Mouse (Mus musculus) stomach, embryonic 15.5 days (tissue): ENCODE measurements around the gene Slc12a5. TPM values are rescaled to one million over a fixed set of nuclear protein-coding genes. Genes with fewer than 3 reads are reported as not detected.
A peak's percentile ranks its signal among the peaks of the same experiment; 100 is the strongest.

Experiments used
- ATAC-seq: fragments of 200-750 bp; cut with Nextera tagmentation; 2 replicates; pipeline ENCODE4 v1.8.0; 2017; ENCODE audit warnings: low read depth, moderate number of reproducible peaks, moderate TSS enrichment; ENCODE audit not compliant: insufficient read depth, low FRiP score
- H3K27ac ChIP-seq: fragments of 300-500 bp; sonication (generic); 2 replicates; pipeline ENCODE4 v1.5.1; 2015; ENCODE audit warnings: mild to moderate bottlenecking, inconsistent platforms
- H3K27me3 ChIP-seq: fragments of 300-500 bp; sonication (generic); replicated peaks from 2 replicates; pipeline ENCODE4 v1.6.1; 2015; ENCODE audit warnings: inconsistent platforms
- H3K36me3 ChIP-seq: fragments of 300-500 bp; sonication (generic); 2 replicates; pipeline ENCODE4 v1.6.1; 2015; ENCODE audit warnings: inconsistent platforms
- H3K4me1 ChIP-seq: fragments of 300-500 bp; sonication (generic); 2 replicates; pipeline ENCODE4 v1.6.1; 2015; ENCODE audit warnings: inconsistent platforms
- H3K4me2 ChIP-seq: fragments of 300-500 bp; sonication (generic); 2 replicates; pipeline ENCODE4 v1.6.1; 2015; ENCODE audit warnings: mild to moderate bottlenecking, inconsistent platforms
- H3K4me3 ChIP-seq: fragments of 300-500 bp; sonication (generic); replicated peaks from 2 replicates; pipeline ENCODE4 v1.5.1; 2015; ENCODE audit warnings: inconsistent platforms
- H3K9ac ChIP-seq: fragments of 300-500 bp; sonication (generic); 2 replicates; pipeline ENCODE4 v1.6.1; 2015; ENCODE audit warnings: inconsistent platforms
- H3K9me3 ChIP-seq: fragments of 300-500 bp; sonication (generic); 2 replicates; pipeline ENCODE4 v1.6.1; 2016; ENCODE audit warnings: inconsistent platforms
- WGBS: fragments of 180-500 bp; shearing (Covaris S2); methylation state at CpG from one replicate; pipeline ENCODE4 v1.1.7; 2015; 5-methylcytosine and 5-hydroxymethylcytosine counted together
- polyA plus RNA-seq: library from polyadenylated mRNA; unstranded; fragments of >200 nt; fragmentation: Nextera tagmentation; extraction: Ambion mirVana; gene quantifications from 2 replicates; pipeline ENCODE4 v1.2.1, GENCODE M21; 2015

Slc12a5 gene
- polyA plus RNA-seq, 1 experiment from 2014 or later: 1.4 TPM

GRCm38 (mm10) chr2:164924100-164924857 is 36.3 kb upstream of the Slc12a5 start:
- H3K9ac ChIP-seq: no peak overlapping the region
- H3K4me3 ChIP-seq: no peak overlapping the region
- 30% methylated on average over 11 of the region's 11 CpGs for WGBS
- ATAC-seq: 0 out of 2 replicates have a peak, but pooled peaks have one; percentile 20
- no peaks in the 10 kb centered on the region for H3K36me3 ChIP-seq
- H3K9me3 ChIP-seq: no peaks in the 10 kb centered on the region
- no peak overlapping the region for H3K27ac ChIP-seq
- no peaks in the 10 kb centered on the region; the same call in 1 of the 2 replicates for H3K27me3 ChIP-seq
- 0 out of 2 replicates have a peak, but pooled peaks cover 2% of the 10 kb centered on the region for H3K4me1 ChIP-seq
- no peak overlapping the region for H3K4me2 ChIP-seq

- H3K9ac ChIP-seq: no peak overlapping the region
- no peak overlapping the region for H3K4me3 ChIP-seq
- H3K4me1 ChIP-seq: peaks cover 8% of the 10 kb centered on the region; the same call in 1 of the 2 replicates
- H3K36me3 ChIP-seq: no peaks in the 10 kb centered on the region
- peak; percentile 69; the same call in 1 of the 2 replicates for ATAC-seq
- no peak overlapping the region for H3K4me2 ChIP-seq
- 34% methylated on average over 11 of the region's 11 CpGs for WGBS
- peak overlapping the region; percentile 65 for H3K27ac ChIP-seq
- H3K9me3 ChIP-seq: no peaks in the 10 kb centered on the region
- H3K27me3 ChIP-seq: no peaks in the 10 kb centered on the region; the same call in none of the 2 replicates
Observed at GRCm38 (mm10) chr2:164930706-164931581, 29.7 kb upstream of the Slc12a5 start.

- H3K9ac ChIP-seq: no peak overlapping the region
- no peaks in the 10 kb centered on the region for H3K9me3 ChIP-seq
- no peaks in the 10 kb centered on the region for H3K36me3 ChIP-seq
- H3K27me3 ChIP-seq: peaks cover 11% of the 10 kb centered on the region
- no peak overlapping the region for H3K4me2 ChIP-seq
- no peak overlapping the region for H3K4me3 ChIP-seq
- ATAC-seq: no peak
- peaks cover 8% of the 10 kb centered on the region; the same call in 1 of the 2 replicates for H3K4me1 ChIP-seq
- 37% methylated on average over 9 of the region's 10 CpGs for WGBS
- H3K27ac ChIP-seq: no peak overlapping the region
Observed at GRCm38 (mm10) chr2:164933534-164933933, 27.1 kb upstream of the Slc12a5 start.

- no peak for ATAC-seq
- Histone ChIP-seq H3K36me3 (no peaks in the 10 kb centered on the region), H3K27ac (no peak overlapping the region), H3K27me3 (peaks cover 27% of the 10 kb centered on the region), H3K4me1 (peaks cover 22% of the 10 kb centered on the region; the same call in 1 of the 2 replicates), H3K4me2 (no peak overlapping the region), H3K9ac (no peak overlapping the region), H3K9me3 (no peaks in the 10 kb centered on the region), H3K4me3 (no peak overlapping the region)
- WGBS: 56% methylated on average over 4 of the region's 4 CpGs
Observed at GRCm38 (mm10) chr2:164935991-164936390, 24.6 kb upstream of the Slc12a5 start.

- 3% methylated on average over 39 of the region's 39 CpGs for WGBS
- Histone ChIP-seq H3K9me3 (no peaks in the 10 kb centered on the region), H3K4me1 (peaks cover 19% of the 10 kb centered on the region), H3K4me2 (peak overlapping the region; percentile 64), H3K27ac (no peak overlapping the region), H3K9ac (no peak overlapping the region), H3K36me3 (no peaks in the 10 kb centered on the region), H3K27me3 (peaks cover 27% of the 10 kb centered on the region), H3K4me3 (peak overlapping the region; percentile 34)
- peak; percentile 54; the same call in 1 of the 2 replicates for ATAC-seq
Observed at GRCm38 (mm10) chr2:164938146-164939091, 22.2 kb upstream of the Slc12a5 start.

- H3K36me3 ChIP-seq: no peaks in the 10 kb centered on the region
- no peak for ATAC-seq
- H3K9me3 ChIP-seq: no peaks in the 10 kb centered on the region
- H3K27ac ChIP-seq: no peak overlapping the region
- no peak overlapping the region for H3K9ac ChIP-seq
- peaks cover 27% of the 10 kb centered on the region for H3K27me3 ChIP-seq
- H3K4me2 ChIP-seq: peak overlapping the region; percentile 64
- H3K4me3 ChIP-seq: peak overlapping the region; percentile 34
- peaks cover 19% of the 10 kb centered on the region for H3K4me1 ChIP-seq
- 5% methylated on average over 11 of the region's 11 CpGs for WGBS
Observed at GRCm38 (mm10) chr2:164939106-164939505, 21.5 kb upstream of the Slc12a5 start.

GRCm38 (mm10) chr2:164940140-164940830 is 20.3 kb upstream of the Slc12a5 start, which contains the start of gene Mmp9:
Gene Mmp9, plus strand, starts transcription at chr2:164940780.
- peaks cover 19% of the 10 kb centered on the region for H3K4me1 ChIP-seq
- H3K27me3 ChIP-seq: peaks cover 27% of the 10 kb centered on the region
- H3K9me3 ChIP-seq: no peaks in the 10 kb centered on the region
- no peak within 1 kb of the TSS for H3K9ac ChIP-seq
- H3K4me3 ChIP-seq: no peak within 1 kb of the TSS
- no peak within 1 kb of the TSS for H3K4me2 ChIP-seq
- 18% methylated on average over 10 of the region's 10 CpGs for WGBS
- H3K27ac ChIP-seq: no peak within 1 kb of the TSS
- no peaks in the 10 kb centered on the region for H3K36me3 ChIP-seq
- ATAC-seq: no peak

- Histone ChIP-seq H3K36me3 (no peaks in the 10 kb centered on the region), H3K27me3 (peaks cover 34% of the 10 kb centered on the region), H3K4me2 (no peak overlapping the region), H3K9ac (no peak overlapping the region), H3K27ac (no peak overlapping the region), H3K4me1 (peaks cover 19% of the 10 kb centered on the region), H3K4me3 (no peak overlapping the region), H3K9me3 (no peaks in the 10 kb centered on the region)
- WGBS: 17% methylated on average over 5 of the region's 5 CpGs
- no peak for ATAC-seq
Observed at GRCm38 (mm10) chr2:164942692-164943290, 17.8 kb upstream of the Slc12a5 start.

- H3K4me3 ChIP-seq: no peak overlapping the region
- H3K27ac ChIP-seq: no peak overlapping the region
- H3K4me2 ChIP-seq: no peak overlapping the region
- H3K36me3 ChIP-seq: no peaks in the 10 kb centered on the region
- H3K9me3 ChIP-seq: no peaks in the 10 kb centered on the region
- peaks cover 9% of the 10 kb centered on the region; the same call in 1 of the 2 replicates for H3K4me1 ChIP-seq
- peaks cover 62% of the 10 kb centered on the region for H3K27me3 ChIP-seq
- ATAC-seq: no peak
- no peak overlapping the region for H3K9ac ChIP-seq
- 24% methylated on average over 4 of the region's 4 CpGs for WGBS
Observed at GRCm38 (mm10) chr2:164947506-164947905, 13.1 kb upstream of the Slc12a5 start.

GRCm38 (mm10) chr2:164947930-164948329 is 12.7 kb upstream of the Slc12a5 start:
- no peak overlapping the region for H3K27ac ChIP-seq
- WGBS: 6% methylated on average over 6 of the region's 7 CpGs
- peaks cover 67% of the 10 kb centered on the region for H3K27me3 ChIP-seq
- peaks cover 7% of the 10 kb centered on the region for H3K4me1 ChIP-seq
- no peaks in the 10 kb centered on the region for H3K36me3 ChIP-seq
- H3K4me3 ChIP-seq: no peak overlapping the region
- H3K9ac ChIP-seq: no peak overlapping the region
- H3K9me3 ChIP-seq: no peaks in the 10 kb centered on the region
- ATAC-seq: no peak
- H3K4me2 ChIP-seq: no peak overlapping the region
